Mouse (Mus musculus) urinary bladder, postnatal 14 days (tissue): ENCODE measurements around the gene Pknox2.

Experiments
- DNase-seq: peaks from one replicate; pipeline ENCODE4 v3.0.0; 2021; ENCODE audit warnings: low spot score

The Pknox2 gene

GRCm38 (mm10) chr9:37051669-37052068, 95.5 kb downstream of the Pknox2 start:
- no peak for DNase-seq

- DNase-seq: peak; percentile 46
Measured at GRCm38 (mm10) chr9:37047490-37047889, 99.7 kb downstream of the Pknox2 start.

- no peak for DNase-seq
Measured at GRCm38 (mm10) chr9:37045875-37046274, 101.3 kb downstream of the Pknox2 start.

- peak; percentile 24 for DNase-seq
Measured at GRCm38 (mm10) chr9:37044165-37044564, 103.0 kb downstream of the Pknox2 start.

GRCm38 (mm10) chr9:37038859-37039258, 108.3 kb downstream of the Pknox2 start:
- DNase-seq: no peak

GRCm38 (mm10) chr9:37038445-37038844, 108.8 kb downstream of the Pknox2 start:
- DNase-seq: no peak

- no peak for DNase-seq
Measured at GRCm38 (mm10) chr9:37037405-37037804, 109.8 kb downstream of the Pknox2 start.

- no peak for DNase-seq
Measured at GRCm38 (mm10) chr9:37035248-37035647, 112.0 kb downstream of the Pknox2 start.

- DNase-seq: no peak
Measured at GRCm38 (mm10) chr9:37034316-37034715, 112.9 kb downstream of the Pknox2 start.

GRCm38 (mm10) chr9:37030347-37031213, 116.6 kb downstream of the Pknox2 start:
- DNase-seq: no peak

GRCm38 (mm10) chr9:37029811-37030346, 117.3 kb downstream of the Pknox2 start:
- DNase-seq: no peak

GRCm38 (mm10) chr9:37027825-37028575, 119.2 kb downstream of the Pknox2 start:
- no peak for DNase-seq

GRCm38 (mm10) chr9:37025913-37026312, 121.3 kb downstream of the Pknox2 start:
- DNase-seq: no peak

- no peak for DNase-seq
Measured at GRCm38 (mm10) chr9:37021586-37022230, 125.5 kb downstream of the Pknox2 start.

- DNase-seq: peak; percentile 33
Measured at GRCm38 (mm10) chr9:37018154-37018553, 129.1 kb downstream of the Pknox2 start.

- no peak for DNase-seq
Measured at GRCm38 (mm10) chr9:37017169-37017568, 130.0 kb downstream of the Pknox2 start.

- no peak for DNase-seq
Measured at GRCm38 (mm10) chr9:37016165-37016564, 131.0 kb downstream of the Pknox2 start.

- no peak for DNase-seq
Measured at GRCm38 (mm10) chr9:37013565-37013964, 133.6 kb downstream of the Pknox2 start.

- no peak for DNase-seq
Measured at GRCm38 (mm10) chr9:37008090-37008489, 139.1 kb downstream of the Pknox2 start.

GRCm38 (mm10) chr9:37004676-37005075, 142.5 kb downstream of the Pknox2 start:
- DNase-seq: no peak

- no peak for DNase-seq
Measured at GRCm38 (mm10) chr9:37001935-37002535, 145.2 kb downstream of the Pknox2 start.

GRCm38 (mm10) chr9:36999393-36999792, 147.8 kb downstream of the Pknox2 start:
- DNase-seq: no peak
